Mouse (Mus musculus) neural tube, embryonic 14.5 days (tissue): ENCODE measurements around the gene B4galnt2. TPM values are rescaled to one million over a fixed set of nuclear protein-coding genes. Genes with fewer than 3 reads are reported as not detected.
"Not testable (repeated sequence)": the region's sequence is repeated elsewhere in the genome, so short reads cannot be mapped to it uniquely, and the experiment has no call there.

Experiments
- ATAC-seq: fragments of 200-750 bp; cut with Nextera tagmentation; 2 replicates; pipeline ENCODE4 v1.8.0; 2017; ENCODE audit warnings: low read depth, mild to moderate bottlenecking, moderate TSS enrichment, moderate library complexity
- H3K27ac ChIP-seq: fragments of 300-500 bp; sonication (generic); 2 replicates; pipeline ENCODE4 v1.5.1; 2014; ENCODE audit warnings: low read depth, mild to moderate bottlenecking, control low read depth, low read length, moderate library complexity, mixed read lengths
- H3K27me3 ChIP-seq: fragments of 300-500 bp; sonication (generic); 2 replicates; pipeline ENCODE4 v1.6.1; 2014; ENCODE audit warnings: low read length; ENCODE audit not compliant: control insufficient read depth, insufficient read depth
- H3K36me3 ChIP-seq: fragments of 300-500 bp; sonication (generic); 2 replicates; pipeline ENCODE4 v1.6.1; 2014; ENCODE audit warnings: low read length, mixed read lengths; ENCODE audit not compliant: control insufficient read depth, insufficient read depth
- H3K4me1 ChIP-seq: fragments of 300-500 bp; sonication (generic); 2 replicates; pipeline ENCODE4 v1.6.1; 2014; ENCODE audit warnings: low read length; ENCODE audit not compliant: control insufficient read depth, insufficient read depth
- H3K4me2 ChIP-seq: fragments of 300-500 bp; sonication (generic); 2 replicates; pipeline ENCODE4 v1.6.1; 2014; ENCODE audit warnings: mild to moderate bottlenecking, low read depth, low read length, control low read depth
- H3K4me3 ChIP-seq: fragments of 300-500 bp; sonication (generic); 2 replicates; pipeline ENCODE4 v1.5.1; 2014; ENCODE audit warnings: low read depth, low read length, control low read depth, mixed read lengths
- H3K9ac ChIP-seq: fragments of 300-500 bp; sonication (generic); replicated peaks from 2 replicates; pipeline ENCODE4 v1.6.1; 2014; ENCODE audit warnings: low read depth, mild to moderate bottlenecking, control low read depth, low read length, mixed read lengths
- H3K9me3 ChIP-seq: fragments of 300-500 bp; sonication (generic); 2 replicates; pipeline ENCODE4 v1.6.1; 2016; ENCODE audit warnings: low read length; ENCODE audit not compliant: control insufficient read depth
- WGBS: fragments of 180-500 bp; shearing (Covaris S2); extraction: QIAGEN DNeasy Blood & Tissue Kit; methylation state at CpG from one replicate; pipeline ENCODE4 v1.1.7; 2014; 5-methylcytosine and 5-hydroxymethylcytosine counted together
- polyA plus RNA-seq: library from polyadenylated mRNA; unstranded; fragments of >200 nt; fragmentation: Nextera tagmentation; extraction: Ambion mirVana; gene quantifications from 2 replicates; pipeline ENCODE4 v1.2.1, GENCODE M21; 2014

B4galnt2 gene
- polyA plus RNA-seq, 1 experiment from 2014 or later: not detected

DNA sequence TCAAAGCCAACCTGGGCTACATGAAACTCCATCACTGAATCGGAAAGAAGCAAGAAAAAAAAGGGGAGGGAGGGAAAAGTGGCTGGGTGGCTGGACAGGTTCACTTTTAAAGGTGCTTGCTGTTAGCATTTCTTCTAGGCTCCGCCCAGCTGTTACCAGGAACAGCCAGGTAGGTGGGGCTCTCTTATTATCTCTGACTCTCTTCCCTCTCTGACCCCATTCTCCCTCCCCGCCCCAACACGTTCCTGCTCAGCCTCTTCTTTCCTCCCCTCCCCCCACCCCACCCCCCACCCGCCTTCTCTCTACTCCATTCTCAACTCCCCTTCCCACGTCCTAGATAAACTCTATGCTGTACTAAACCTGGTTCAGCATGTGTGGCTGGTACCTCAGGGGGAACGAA lies 3.1 kb downstream of the B4galnt2 start:
- Histone ChIP-seq H3K36me3 (no peaks in the 10 kb centered on the region), H3K4me3 (no peak overlapping the region), H3K9ac (no peak overlapping the region), H3K9me3 (no peaks in the 10 kb centered on the region), H3K4me1 (no peaks in the 10 kb centered on the region), H3K27me3 (peaks cover 22% of the 10 kb centered on the region), H3K27ac (no peak overlapping the region), H3K4me2 (no peak overlapping the region)
- 14% methylated on average over 7 of the region's 7 CpGs for WGBS
- no peak for ATAC-seq

DNA sequence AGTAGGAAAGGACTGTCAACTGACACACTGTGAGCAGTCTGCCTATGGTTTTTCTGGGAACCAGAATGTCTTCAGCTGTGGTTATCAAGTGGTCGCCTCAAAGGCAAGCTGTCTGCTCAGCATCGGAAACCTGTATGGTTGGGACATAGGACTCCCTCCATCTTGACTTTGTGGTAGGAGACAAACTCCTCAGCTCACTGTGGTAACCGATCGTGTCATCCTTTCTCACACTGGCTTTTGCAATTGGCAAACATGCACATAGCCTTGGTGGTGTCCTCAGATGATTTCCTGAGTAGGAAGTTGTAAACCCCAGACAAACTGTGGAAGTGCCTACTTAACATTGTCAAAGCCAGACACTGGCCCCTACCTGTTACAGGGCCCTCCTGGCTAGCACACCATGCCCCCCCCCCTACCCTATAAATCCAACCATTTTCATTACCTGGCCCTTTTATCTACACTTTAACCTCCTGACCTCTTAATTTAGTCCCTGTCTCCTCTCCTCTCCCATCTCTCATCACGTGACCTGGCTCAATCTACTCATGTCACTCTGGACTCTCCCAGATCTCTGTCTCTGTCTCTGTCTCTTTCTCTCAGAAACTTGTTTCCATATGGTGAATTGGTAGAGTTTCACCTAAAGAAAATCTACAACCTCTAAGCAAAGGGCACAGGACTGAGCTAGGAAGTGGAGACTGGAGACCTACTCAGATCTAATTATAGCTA lies 6.7 kb downstream of the B4galnt2 start:
- H3K9ac ChIP-seq: no peak overlapping the region
- H3K9me3 ChIP-seq: no peaks in the 10 kb centered on the region
- no peaks in the 10 kb centered on the region for H3K36me3 ChIP-seq
- WGBS: 85% methylated on average over 5 of the region's 5 CpGs
- peaks cover 7% of the 10 kb centered on the region for H3K27me3 ChIP-seq
- H3K4me3 ChIP-seq: no peak overlapping the region
- H3K27ac ChIP-seq: no peak overlapping the region
- ATAC-seq: no peak
- no peaks in the 10 kb centered on the region for H3K4me1 ChIP-seq
- no peak overlapping the region for H3K4me2 ChIP-seq

DNA sequence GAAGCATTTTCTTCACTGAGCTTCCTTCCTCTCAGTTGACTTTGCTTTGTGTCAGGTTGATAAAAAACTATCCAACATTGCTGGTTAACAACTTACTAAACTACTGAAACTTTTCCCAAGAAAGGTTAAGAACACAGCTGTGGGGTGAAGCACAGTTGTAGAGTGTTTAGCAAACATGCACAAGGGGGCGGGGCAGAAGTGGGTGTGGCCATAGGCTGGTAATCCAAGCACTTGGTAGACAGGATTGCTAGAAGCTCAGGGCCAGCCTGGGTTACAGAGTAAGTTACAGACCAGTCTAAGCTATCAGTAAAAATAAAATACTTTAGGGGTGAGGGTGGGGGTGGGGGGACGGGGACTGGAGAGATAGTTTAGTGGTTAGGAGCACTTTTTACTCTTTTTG lies 10.4 kb downstream of the B4galnt2 start:
- Histone ChIP-seq H3K4me3 (no peak overlapping the region), H3K27me3 (no peaks in the 10 kb centered on the region), H3K9ac (no peak overlapping the region), H3K27ac (no peak overlapping the region), H3K4me2 (no peak overlapping the region), H3K36me3 (no peaks in the 10 kb centered on the region), H3K9me3 (no peaks in the 10 kb centered on the region), H3K4me1 (no peaks in the 10 kb centered on the region)
- no peak for ATAC-seq
- 69% methylated on average over 2 of the region's 2 CpGs for WGBS

GRCm38 (mm10) chr11:95896446-95897179 lies 18.1 kb downstream of the B4galnt2 start:
- Histone ChIP-seq H3K4me3 (no peak overlapping the region), H3K27ac (no peak overlapping the region), H3K36me3 (no peaks in the 10 kb centered on the region), H3K27me3 (no peaks in the 10 kb centered on the region), H3K4me2 (no peak overlapping the region), H3K4me1 (no peaks in the 10 kb centered on the region), H3K9ac (no peak overlapping the region), H3K9me3 (no peaks in the 10 kb centered on the region)
- WGBS: 86% methylated on average over 14 of the region's 14 CpGs
- no peak for ATAC-seq

- H3K36me3 ChIP-seq: no peaks in the 10 kb centered on the region
- H3K9me3 ChIP-seq: no peaks in the 10 kb centered on the region
- no peak overlapping the region for H3K27ac ChIP-seq
- no peaks in the 10 kb centered on the region for H3K27me3 ChIP-seq
- H3K9ac ChIP-seq: no peak overlapping the region
- ATAC-seq: no peak
- H3K4me1 ChIP-seq: no peaks in the 10 kb centered on the region
- no peak overlapping the region for H3K4me2 ChIP-seq
- WGBS: 87% methylated on average over 2 of the region's 2 CpGs
- H3K4me3 ChIP-seq: no peak overlapping the region
These were observed 24.1 kb downstream of the B4galnt2 start for GRCm38 (mm10) chr11:95890462-95891051.

GRCm38 (mm10) chr11:95879861-95880260 lies 34.8 kb downstream of the B4galnt2 start:
- H3K9me3 ChIP-seq, H3K4me1 ChIP-seq, H3K36me3 ChIP-seq, H3K4me2 ChIP-seq, ATAC-seq, H3K27me3 ChIP-seq, H3K9ac ChIP-seq, H3K4me3 ChIP-seq, H3K27ac ChIP-seq: not testable (repeated sequence)
- WGBS: 78% methylated on average over 2 of the region's 2 CpGs

DNA sequence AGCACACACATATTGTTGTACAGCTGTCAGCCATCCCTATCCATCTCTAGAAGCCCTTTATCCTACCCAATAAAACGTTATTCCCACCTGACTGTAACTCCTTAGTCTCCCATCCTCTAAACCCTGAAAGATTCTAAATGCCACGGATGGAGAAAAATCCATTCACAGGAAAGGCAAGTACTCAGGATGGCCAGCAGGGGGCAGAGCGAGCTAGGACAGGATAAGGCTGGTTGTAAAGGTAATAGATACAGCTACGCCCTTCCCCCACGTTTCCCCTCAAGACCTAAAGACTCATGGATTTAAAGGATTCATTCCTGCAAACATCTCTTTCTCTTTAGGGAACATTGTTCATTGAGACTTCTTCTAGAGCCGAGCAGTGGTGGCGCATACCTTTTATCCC lies 38.4 kb downstream of the B4galnt2 start:
- H3K9ac ChIP-seq: no peak overlapping the region
- no peaks in the 10 kb centered on the region for H3K36me3 ChIP-seq
- H3K4me2 ChIP-seq: peak overlapping the region; percentile 18
- no peak overlapping the region for H3K27ac ChIP-seq
- H3K9me3 ChIP-seq: no peaks in the 10 kb centered on the region
- no peaks in the 10 kb centered on the region for H3K4me1 ChIP-seq
- no peaks in the 10 kb centered on the region for H3K27me3 ChIP-seq
- no peak for ATAC-seq
- H3K4me3 ChIP-seq: no peak overlapping the region
- WGBS: 13% methylated on average over 7 of the region's 7 CpGs

DNA sequence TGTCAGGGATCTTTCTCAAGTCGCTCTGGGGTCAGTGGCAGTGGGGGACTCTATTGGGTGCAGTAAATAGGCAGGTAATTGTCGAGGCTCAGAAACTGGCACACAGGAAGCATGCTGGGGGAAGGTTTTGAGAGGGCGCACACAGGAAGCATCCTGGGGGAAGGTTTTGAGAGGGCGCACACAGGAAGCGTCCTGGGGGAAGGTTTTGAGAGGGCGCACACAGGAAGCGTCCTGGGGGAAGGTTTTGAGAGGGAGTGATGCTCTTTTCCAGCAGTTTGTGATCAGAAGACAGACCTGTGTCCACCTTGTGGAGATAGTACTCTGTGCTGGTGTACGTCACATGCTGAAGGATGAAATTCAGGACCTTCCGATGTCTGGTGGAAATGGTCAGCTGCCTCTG lies 38.9 kb downstream of the B4galnt2 start:
- ATAC-seq: no peak; the same call in 1 of the 2 replicates
- Histone ChIP-seq H3K9ac (0 out of 2 replicates have a peak overlapping the region, but pooled peaks have one; percentile 21), H3K4me1 (no peaks in the 10 kb centered on the region), H3K4me2 (peak overlapping the region; percentile 18; the same call in 1 of the 2 replicates), H3K4me3 (no peak overlapping the region), H3K27ac (no peak overlapping the region), H3K27me3 (no peaks in the 10 kb centered on the region), H3K9me3 (no peaks in the 10 kb centered on the region), H3K36me3 (no peaks in the 10 kb centered on the region)
- 29% methylated on average over 9 of the region's 9 CpGs for WGBS

DNA sequence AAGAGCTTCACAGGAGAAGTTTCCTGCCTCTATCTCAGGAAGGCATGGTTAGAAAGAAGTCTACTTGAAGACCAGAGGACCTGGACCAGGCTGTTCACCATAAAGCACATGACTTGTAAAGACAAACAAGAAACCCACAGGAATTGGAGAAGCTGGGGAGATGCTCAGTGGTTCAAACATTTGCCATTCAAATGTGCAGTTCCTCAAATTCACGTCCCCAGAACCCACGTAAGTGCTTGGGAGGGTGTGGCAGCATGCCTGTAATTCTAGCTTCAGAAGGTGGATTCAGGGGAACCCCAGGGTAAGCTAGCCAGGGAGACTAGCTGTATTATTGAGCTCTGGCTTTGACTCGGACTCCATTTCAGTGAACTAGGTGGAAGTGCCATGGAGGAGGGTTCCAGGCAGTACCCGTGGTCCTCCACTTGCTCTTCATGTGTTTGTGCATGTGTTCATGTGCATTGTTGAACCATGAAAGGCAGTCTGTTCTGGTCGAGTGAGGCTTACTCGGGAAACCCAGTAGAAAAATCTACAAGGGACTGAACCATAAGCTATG lies 44.7 kb downstream of the B4galnt2 start:
- Histone ChIP-seq H3K4me2 (no peak overlapping the region), H3K4me3 (no peak overlapping the region), H3K27ac (no peak overlapping the region), H3K36me3 (no peaks in the 10 kb centered on the region), H3K9ac (no peak overlapping the region), H3K27me3 (no peaks in the 10 kb centered on the region), H3K4me1 (no peaks in the 10 kb centered on the region), H3K9me3 (no peaks in the 10 kb centered on the region)
- ATAC-seq: no peak
- 70% methylated on average over 6 of the region's 6 CpGs for WGBS
